Mouse (Mus musculus): ENCODE results near the gene Cipc.

Gene Cipc

GRCm38 (mm10) chr12:86973216-86973615, 26.4 kb downstream of the Cipc start:
- peaks cover 59% of the 10 kb centered on the region for H3K4me1 ChIP-seq (replicated peaks; ENCODE audit: low read depth, low read length)
- no peak overlapping the region for H3K4me3 ChIP-seq (replicated peaks; ENCODE audit: low read length)
- H3K27me3 ChIP-seq (ENCODE audit: insufficient read depth, low read length): peaks cover 26% of the 10 kb centered on the region
- no peaks in the 10 kb centered on the region for H3K9me3 ChIP-seq (ENCODE audit: low read length)
- H3K36me3 ChIP-seq (ENCODE audit: insufficient read depth, low read length): no peaks in the 10 kb centered on the region
- TF ChIP-seq NANOG (IDR thresholded peaks at IDR 0.05; ENCODE audit: borderline replicate concordance, low read length): no peak

- Histone ChIP-seq H3K9me3 (ENCODE audit: low read length) (no peaks in the 10 kb centered on the region), H3K4me1 (replicated peaks; ENCODE audit: low read depth, low read length) (peaks cover 64% of the 10 kb centered on the region), H3K27me3 (ENCODE audit: insufficient read depth, low read length) (peaks cover 31% of the 10 kb centered on the region), H3K4me3 (replicated peaks; ENCODE audit: low read length) (no peak overlapping the region), H3K36me3 (ENCODE audit: insufficient read depth, low read length) (no peaks in the 10 kb centered on the region)
- no peak for TF ChIP-seq CTCF (conservative IDR thresholded peaks at IDR 0.05; ENCODE audit: low read length)
- TF ChIP-seq NANOG (IDR thresholded peaks at IDR 0.05; ENCODE audit: borderline replicate concordance, low read length): no peak
- no peak for TF ChIP-seq POU5F1 (IDR thresholded peaks at IDR 0.05; ENCODE audit: borderline replicate concordance, low read length)
Observed at GRCm38 (mm10) chr12:86973706-86974105, 26.9 kb downstream of the Cipc start.

- Histone ChIP-seq H3K9me3 (ENCODE audit: low read length) (no peaks in the 10 kb centered on the region), H3K27me3 (ENCODE audit: insufficient read depth, low read length) (peaks cover 37% of the 10 kb centered on the region), H3K4me3 (replicated peaks; ENCODE audit: low read length) (peak overlapping the region; percentile 75), H3K36me3 (ENCODE audit: insufficient read depth, low read length) (no peaks in the 10 kb centered on the region), H3K4me1 (replicated peaks; ENCODE audit: low read depth, low read length) (peaks cover 64% of the 10 kb centered on the region)
- TF ChIP-seq NANOG (IDR thresholded peaks at IDR 0.05; ENCODE audit: borderline replicate concordance, low read length) (no peak), CTCF (conservative IDR thresholded peaks at IDR 0.05; ENCODE audit: low read length) (peak; percentile 41), POU5F1 (IDR thresholded peaks at IDR 0.05; ENCODE audit: borderline replicate concordance, low read length) (no peak)
Observed at GRCm38 (mm10) chr12:86974387-86975288, 27.8 kb downstream of the Cipc start.

- TF ChIP-seq NANOG (IDR thresholded peaks at IDR 0.05; ENCODE audit: borderline replicate concordance, low read length) (no peak), CTCF (conservative IDR thresholded peaks at IDR 0.05; ENCODE audit: low read length) (no peak), POU5F1 (IDR thresholded peaks at IDR 0.05; ENCODE audit: borderline replicate concordance, low read length) (no peak)
- Histone ChIP-seq H3K4me3 (replicated peaks; ENCODE audit: low read length) (peak overlapping the region; percentile 75), H3K9me3 (ENCODE audit: low read length) (no peaks in the 10 kb centered on the region), H3K36me3 (ENCODE audit: insufficient read depth, low read length) (no peaks in the 10 kb centered on the region), H3K4me1 (replicated peaks; ENCODE audit: low read depth, low read length) (peaks cover 62% of the 10 kb centered on the region), H3K27me3 (ENCODE audit: insufficient read depth, low read length) (peaks cover 48% of the 10 kb centered on the region)
Observed at GRCm38 (mm10) chr12:86975761-86976160, 28.9 kb downstream of the Cipc start.

- peaks cover 56% of the 10 kb centered on the region for H3K27me3 ChIP-seq (ENCODE audit: insufficient read depth, low read length)
- peaks cover 65% of the 10 kb centered on the region for H3K4me1 ChIP-seq (replicated peaks; ENCODE audit: low read depth, low read length)
- TF ChIP-seq CTCF (conservative IDR thresholded peaks at IDR 0.05; ENCODE audit: low read length) (peak; percentile 57), NANOG (IDR thresholded peaks at IDR 0.05; ENCODE audit: borderline replicate concordance, low read length) (no peak), POU5F1 (IDR thresholded peaks at IDR 0.05; ENCODE audit: borderline replicate concordance, low read length) (no peak)
- H3K36me3 ChIP-seq (ENCODE audit: insufficient read depth, low read length): no peaks in the 10 kb centered on the region
- H3K4me3 ChIP-seq (replicated peaks; ENCODE audit: low read length): no peak overlapping the region
- no peaks in the 10 kb centered on the region for H3K9me3 ChIP-seq (ENCODE audit: low read length)
Observed at GRCm38 (mm10) chr12:86976511-86977168, 29.8 kb downstream of the Cipc start.

- H3K36me3 ChIP-seq (ENCODE audit: insufficient read depth, low read length): no peaks in the 10 kb centered on the region
- TF ChIP-seq CTCF (conservative IDR thresholded peaks at IDR 0.05; ENCODE audit: low read length) (no peak), POU5F1 (IDR thresholded peaks at IDR 0.05; ENCODE audit: borderline replicate concordance, low read length) (no peak), NANOG (IDR thresholded peaks at IDR 0.05; ENCODE audit: borderline replicate concordance, low read length) (no peak)
- peak overlapping the region; percentile 62 for H3K4me3 ChIP-seq (replicated peaks; ENCODE audit: low read length)
- peaks cover 68% of the 10 kb centered on the region for H3K27me3 ChIP-seq (ENCODE audit: insufficient read depth, low read length)
- peaks cover 59% of the 10 kb centered on the region for H3K4me1 ChIP-seq (replicated peaks; ENCODE audit: low read depth, low read length)
- no peaks in the 10 kb centered on the region for H3K9me3 ChIP-seq (ENCODE audit: low read length)
Observed at GRCm38 (mm10) chr12:86977833-86978232, 31.0 kb downstream of the Cipc start.

GRCm38 (mm10) chr12:86981180-86981579, 34.3 kb downstream of the Cipc start:
- H3K4me1 ChIP-seq (replicated peaks; ENCODE audit: low read depth, low read length): peaks cover 44% of the 10 kb centered on the region
- H3K36me3 ChIP-seq (ENCODE audit: insufficient read depth, low read length): no peaks in the 10 kb centered on the region

GRCm38 (mm10) chr12:86983470-86984193, 36.8 kb downstream of the Cipc start:
- TF ChIP-seq CTCF (conservative IDR thresholded peaks at IDR 0.05; ENCODE audit: low read length) (no peak), NANOG (IDR thresholded peaks at IDR 0.05; ENCODE audit: borderline replicate concordance, low read length) (no peak), POU5F1 (IDR thresholded peaks at IDR 0.05; ENCODE audit: borderline replicate concordance, low read length) (no peak)
- Histone ChIP-seq H3K4me1 (replicated peaks; ENCODE audit: low read depth, low read length) (peaks cover 28% of the 10 kb centered on the region), H3K4me3 (replicated peaks; ENCODE audit: low read length) (peak overlapping the region; percentile 65), H3K36me3 (ENCODE audit: insufficient read depth, low read length) (no peaks in the 10 kb centered on the region), H3K9me3 (ENCODE audit: low read length) (no peaks in the 10 kb centered on the region), H3K27me3 (ENCODE audit: insufficient read depth, low read length) (peaks cover 94% of the 10 kb centered on the region)

More at GRCm38 (mm10) chr12:86981180-86981579, 34.3 kb downstream of the Cipc start:
- no peaks in the 10 kb centered on the region for H3K9me3 ChIP-seq (ENCODE audit: low read length)
- H3K27me3 ChIP-seq (ENCODE audit: insufficient read depth, low read length): peaks cover 91% of the 10 kb centered on the region
- H3K4me3 ChIP-seq (replicated peaks; ENCODE audit: low read length): no peak overlapping the region
- peak; percentile 98 for TF ChIP-seq CTCF (conservative IDR thresholded peaks at IDR 0.05; ENCODE audit: low read length)
- TF ChIP-seq NANOG (IDR thresholded peaks at IDR 0.05; ENCODE audit: borderline replicate concordance, low read length): no peak
